Mouse (Mus musculus) midbrain, embryonic 10.5 days (tissue): ENCODE results near the gene Actn4. TPM values are rescaled to one million over a fixed set of nuclear protein-coding genes. Genes with fewer than 3 reads are reported as not detected.
A peak's percentile ranks its signal among the peaks of the same experiment; 100 is the strongest.
"Not testable (repeated sequence)": the region's sequence is repeated elsewhere in the genome, so short reads cannot be mapped to it uniquely, and the experiment has no call there.

Experiments used
- DNase-seq: peaks from one replicate; pipeline ENCODE4 v3.0.0-alpha.2; 2017; ENCODE audit warnings: low spot score
- H3K27ac ChIP-seq: fragments of 300-500 bp; sonication (generic); replicated peaks from 2 replicates; pipeline ENCODE4 v1.5.1; 2016; ENCODE audit warnings: mild to moderate bottlenecking
- H3K27me3 ChIP-seq: fragments of 300-500 bp; sonication (generic); 2 replicates; pipeline ENCODE4 v1.6.1; 2016; ENCODE audit warnings: low read depth, mild to moderate bottlenecking; ENCODE audit not compliant: poor library complexity, severe bottlenecking
- H3K36me3 ChIP-seq: fragments of 300-500 bp; sonication (generic); 2 replicates; pipeline ENCODE4 v1.6.1; 2016; ENCODE audit warnings: mild to moderate bottlenecking, moderate library complexity
- H3K4me1 ChIP-seq: fragments of 300-500 bp; sonication (generic); 2 replicates; pipeline ENCODE4 v1.6.1; 2016
- H3K4me3 ChIP-seq: fragments of 300-500 bp; sonication (generic); 2 replicates; pipeline ENCODE4 v1.5.1; 2016; ENCODE audit warnings: mild to moderate bottlenecking, moderate library complexity
- H3K9me3 ChIP-seq: fragments of 300-500 bp; sonication (generic); replicated peaks from 2 replicates; pipeline ENCODE4 v1.6.1; 2016; ENCODE audit warnings: mild to moderate bottlenecking
- WGBS: fragments of 180-500 bp; shearing (Covaris S2); methylation state at CpG from one replicate; pipeline ENCODE4 v1.1.7; 2016; 5-methylcytosine and 5-hydroxymethylcytosine counted together
- polyA plus RNA-seq: library from polyadenylated mRNA; unstranded; fragments of >200 nt; fragmentation: Nextera tagmentation; extraction: Ambion mirVana; gene quantifications from 2 replicates; pipeline ENCODE4 v1.2.1, GENCODE M21; 2016

The Actn4 gene
- polyA plus RNA-seq, 1 experiment from 2014 or later: 239 TPM

DNA sequence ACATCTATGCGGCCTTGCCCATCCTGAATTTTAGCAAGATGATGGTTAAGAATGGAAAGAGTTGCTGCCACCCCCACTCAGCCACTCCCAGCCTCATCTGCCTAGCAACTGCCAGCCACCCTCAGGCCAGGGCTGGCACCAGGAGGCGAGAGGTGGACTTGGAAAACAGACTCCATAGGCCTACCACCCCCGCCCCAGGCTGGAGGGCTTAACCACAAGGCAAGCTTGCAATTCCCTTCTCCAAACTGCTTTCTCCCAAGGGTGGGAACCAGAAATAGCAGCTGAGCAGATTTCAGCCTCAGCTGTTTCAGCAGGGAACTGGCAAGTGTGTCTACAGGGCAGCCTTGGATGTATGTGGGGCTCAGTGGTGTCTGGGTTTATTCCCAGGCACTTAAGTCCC is 59.3 kb downstream of the Actn4 start:
- H3K27ac ChIP-seq: no peak overlapping the region
- no peaks in the 10 kb centered on the region for H3K4me1 ChIP-seq
- H3K9me3 ChIP-seq: no peaks in the 10 kb centered on the region
- 96% methylated on average over 3 of the region's 3 CpGs for WGBS
- H3K27me3 ChIP-seq: no peaks in the 10 kb centered on the region
- H3K4me3 ChIP-seq: no peak overlapping the region
- peaks cover 100% of the 10 kb centered on the region for H3K36me3 ChIP-seq
- DNase-seq: no peak

DNA sequence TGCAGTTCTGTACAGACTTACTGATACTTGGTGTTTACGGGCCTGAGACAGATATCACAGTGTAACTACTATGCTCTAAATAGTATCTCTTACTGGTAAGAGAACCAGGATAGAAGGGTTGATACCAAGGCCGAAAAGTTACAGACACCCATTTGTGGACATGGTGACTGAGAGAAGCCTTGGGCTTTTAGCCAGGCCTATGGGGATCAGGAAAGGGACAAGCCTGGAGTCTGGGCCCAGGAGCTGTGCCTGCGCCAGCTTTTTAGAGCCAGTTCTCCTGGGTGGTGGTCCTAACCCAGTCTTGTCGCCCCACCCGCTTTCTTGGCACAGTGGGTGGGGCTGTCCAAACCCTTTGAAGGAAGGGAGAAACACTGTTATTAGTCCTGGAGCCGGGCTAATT is 60.0 kb downstream of the Actn4 start:
- Histone ChIP-seq H3K27ac (no peak overlapping the region), H3K4me1 (no peaks in the 10 kb centered on the region), H3K4me3 (no peak overlapping the region), H3K27me3 (no peaks in the 10 kb centered on the region), H3K9me3 (no peaks in the 10 kb centered on the region), H3K36me3 (peaks cover 100% of the 10 kb centered on the region)
- DNase-seq: no peak
- 93% methylated on average over 6 of the region's 6 CpGs for WGBS

DNA sequence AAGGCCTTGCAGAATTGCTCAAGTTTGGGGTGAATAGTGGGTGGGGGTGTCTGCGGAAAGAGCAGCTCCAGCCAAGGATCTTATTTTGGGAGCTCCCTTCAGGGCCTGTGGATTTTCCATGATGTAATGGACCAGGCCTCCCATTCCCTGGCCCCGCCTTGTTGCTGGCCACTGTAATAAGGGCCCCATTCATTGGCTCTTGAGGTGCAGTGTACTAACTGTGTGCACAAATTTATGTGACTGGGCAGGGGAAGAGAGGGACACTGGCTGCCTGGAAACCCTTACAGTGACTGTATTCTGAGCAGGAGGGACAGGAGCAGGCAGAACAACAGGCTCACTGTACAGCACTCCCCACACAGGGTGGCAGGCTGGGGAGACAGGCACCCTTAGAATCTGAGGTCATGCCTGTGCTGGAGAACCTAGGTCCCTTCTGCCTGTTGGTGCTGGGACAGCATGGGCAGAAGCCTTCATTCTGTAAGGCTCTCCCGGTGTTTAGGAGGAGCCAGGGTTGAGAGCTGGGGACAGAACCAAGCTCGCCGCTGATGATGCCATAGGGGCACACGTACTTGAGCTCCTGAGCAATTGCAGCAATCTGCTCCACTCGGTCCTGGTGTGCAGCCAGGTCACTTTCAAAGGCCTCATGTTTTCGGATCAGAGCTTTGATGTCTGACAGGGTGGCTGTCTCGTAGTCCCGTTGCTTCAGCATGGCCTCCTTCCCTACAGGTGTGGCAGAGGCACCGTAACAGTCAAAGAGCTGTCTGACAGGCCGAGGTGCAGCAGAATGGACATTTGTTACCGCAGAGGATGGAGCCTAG is 60.6 kb downstream of the Actn4 start:
- DNase-seq: no peak
- H3K36me3 ChIP-seq: peaks cover 100% of the 10 kb centered on the region
- H3K9me3 ChIP-seq: no peaks in the 10 kb centered on the region
- H3K27ac ChIP-seq: no peak overlapping the region
- no peaks in the 10 kb centered on the region for H3K27me3 ChIP-seq
- H3K4me1 ChIP-seq: no peaks in the 10 kb centered on the region
- no peak overlapping the region for H3K4me3 ChIP-seq
- 91% methylated on average over 13 of the region's 13 CpGs for WGBS

DNA sequence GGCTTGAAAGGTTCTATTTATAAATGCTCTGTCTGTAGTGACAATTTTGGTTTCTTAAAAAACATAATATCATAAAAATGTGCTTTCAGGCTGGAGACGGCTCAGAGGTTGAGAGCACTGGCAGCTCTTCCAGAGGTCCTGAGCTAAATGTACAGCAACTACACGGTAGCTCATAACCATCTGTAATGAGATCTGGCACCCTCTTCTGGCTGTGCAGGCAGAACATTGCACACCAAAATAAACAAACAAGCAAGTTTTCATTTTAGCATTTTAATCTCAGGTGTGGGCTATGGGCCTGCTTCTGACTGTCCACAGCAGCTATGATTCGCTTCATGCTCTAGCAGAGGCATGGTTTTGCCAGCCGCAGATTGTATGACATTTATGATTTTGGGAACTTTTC is 62.2 kb downstream of the Actn4 start:
- Histone ChIP-seq H3K27me3 (no peaks in the 10 kb centered on the region), H3K4me1 (peaks cover 5% of the 10 kb centered on the region; the same call in 1 of the 2 replicates), H3K4me3 (no peak overlapping the region), H3K36me3 (peaks cover 100% of the 10 kb centered on the region), H3K27ac (no peak overlapping the region), H3K9me3 (no peaks in the 10 kb centered on the region)
- 95% methylated on average over 4 of the region's 4 CpGs for WGBS
- no peak for DNase-seq

DNA sequence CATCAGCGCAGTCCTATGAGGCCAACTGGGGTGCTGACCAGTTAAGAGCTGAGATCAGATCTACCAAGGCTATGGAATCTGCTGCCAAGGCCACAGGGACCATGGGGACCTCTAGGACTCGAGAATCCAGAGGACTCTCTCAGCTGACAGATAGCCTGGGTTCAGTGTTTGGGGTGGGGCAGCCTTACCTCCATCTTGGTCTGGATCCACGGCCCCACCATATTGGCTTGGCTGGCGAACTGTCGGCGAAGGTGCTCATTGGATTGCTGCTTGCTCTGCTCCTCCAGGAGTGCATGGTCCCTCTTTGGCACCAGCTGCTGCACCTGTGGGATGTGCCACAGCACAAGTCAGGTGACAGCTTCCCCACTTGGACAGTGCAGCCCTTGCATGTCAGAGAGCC is 64.5 kb downstream of the Actn4 start:
- Histone ChIP-seq H3K4me3 (no peak overlapping the region), H3K9me3 (no peaks in the 10 kb centered on the region), H3K36me3 (peaks cover 99% of the 10 kb centered on the region), H3K27ac (no peak overlapping the region), H3K4me1 (peaks cover 17% of the 10 kb centered on the region), H3K27me3 (no peaks in the 10 kb centered on the region)
- no peak for DNase-seq
- 96% methylated on average over 6 of the region's 6 CpGs for WGBS

DNA sequence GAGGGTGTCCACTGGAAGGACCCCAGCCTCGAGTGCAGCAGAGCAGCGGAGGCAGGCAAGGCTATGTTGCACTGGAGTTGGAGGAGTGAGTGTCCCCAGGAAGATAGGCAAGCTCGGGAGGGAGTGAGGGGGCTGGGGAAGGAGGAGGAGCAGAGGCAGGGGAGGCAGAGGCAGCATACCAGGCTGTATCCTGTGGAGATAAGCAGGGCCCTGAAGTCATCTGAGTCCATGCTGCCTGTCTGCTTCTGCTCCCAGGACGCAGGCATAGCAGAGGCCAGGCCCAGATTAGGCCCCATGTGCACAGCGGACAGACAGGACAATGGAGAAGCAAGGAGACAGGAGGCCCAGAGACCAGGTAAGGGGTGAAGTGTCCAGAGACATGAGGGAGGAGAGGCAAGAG is 67.2 kb downstream of the Actn4 start:
- Histone ChIP-seq H3K9me3 (no peaks in the 10 kb centered on the region), H3K27me3 (peaks cover 13% of the 10 kb centered on the region), H3K36me3 (peaks cover 95% of the 10 kb centered on the region), H3K4me1 (peaks cover 17% of the 10 kb centered on the region), H3K27ac (peak overlapping the region; percentile 39), H3K4me3 (no peak overlapping the region)
- DNase-seq: no peak
- WGBS: 46% methylated on average over 5 of the region's 5 CpGs

DNA sequence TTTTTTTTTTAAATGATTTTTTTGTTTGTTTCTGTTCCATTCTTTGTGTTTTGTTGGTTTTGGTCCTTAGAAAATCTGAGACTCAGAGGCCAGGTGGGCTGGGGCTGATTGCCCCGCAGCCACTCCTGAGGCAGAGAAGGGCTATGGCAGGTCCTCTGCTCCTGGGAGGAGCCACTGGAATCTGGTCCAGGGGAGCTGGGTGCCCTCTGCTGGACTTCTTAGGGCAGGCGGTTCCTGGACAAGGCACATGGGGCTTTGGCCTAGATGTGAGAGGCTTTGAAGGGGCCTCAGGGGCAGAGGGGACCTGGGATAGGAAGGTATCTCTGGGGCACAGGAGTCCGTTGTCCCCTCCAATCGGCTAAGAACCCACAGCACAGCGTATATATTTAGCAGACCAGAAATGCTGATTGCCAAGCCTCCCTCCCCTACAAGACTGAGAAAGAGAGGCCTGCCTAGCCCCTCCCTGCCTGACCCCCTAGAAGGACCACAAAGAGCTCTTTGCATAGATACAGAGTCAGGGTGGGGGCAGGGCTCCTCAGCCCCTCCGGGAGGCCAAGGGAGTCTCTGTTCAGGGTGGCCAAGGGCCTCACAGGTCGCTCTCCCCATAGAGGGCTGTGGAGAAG is 68.4 kb downstream of the Actn4 start:
- WGBS: 53% methylated on average over 7 of the region's 7 CpGs
- no peak overlapping the region for H3K4me3 ChIP-seq
- no peaks in the 10 kb centered on the region for H3K9me3 ChIP-seq
- H3K36me3 ChIP-seq: peaks cover 83% of the 10 kb centered on the region
- peak; percentile 60 for DNase-seq
- H3K27ac ChIP-seq: peak overlapping the region; percentile 59; the same call in 1 of the 2 replicates
- H3K4me1 ChIP-seq: peaks cover 21% of the 10 kb centered on the region
- H3K27me3 ChIP-seq: peaks cover 25% of the 10 kb centered on the region

DNA sequence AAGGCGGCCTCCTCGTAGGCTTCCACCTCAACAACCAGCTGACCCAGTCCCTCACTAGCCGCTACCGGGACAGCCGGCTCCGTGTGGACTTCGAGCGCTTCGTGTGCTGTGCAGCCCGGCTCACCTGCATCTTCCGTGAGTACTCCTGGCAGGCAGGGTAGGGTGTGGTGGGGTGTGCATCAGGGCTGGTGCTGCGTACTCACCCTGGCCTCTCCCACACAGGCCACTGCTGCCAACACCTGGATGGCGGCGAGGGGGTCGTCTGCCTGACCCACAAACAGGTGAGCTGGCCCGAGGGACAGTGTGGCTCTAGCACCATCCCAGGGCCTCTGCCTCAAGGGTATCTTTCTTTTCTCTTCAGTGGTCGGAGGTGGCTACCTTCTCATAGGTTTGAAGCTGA is 69.5 kb downstream of the Actn4 start:
- 95% methylated on average over 17 of the region's 17 CpGs for WGBS
- Histone ChIP-seq H3K9me3 (no peaks in the 10 kb centered on the region), H3K36me3 (peaks cover 71% of the 10 kb centered on the region), H3K4me3 (no peak overlapping the region), H3K27ac (no peak overlapping the region), H3K4me1 (peaks cover 28% of the 10 kb centered on the region), H3K27me3 (peaks cover 37% of the 10 kb centered on the region)
- DNase-seq: no peak

DNA sequence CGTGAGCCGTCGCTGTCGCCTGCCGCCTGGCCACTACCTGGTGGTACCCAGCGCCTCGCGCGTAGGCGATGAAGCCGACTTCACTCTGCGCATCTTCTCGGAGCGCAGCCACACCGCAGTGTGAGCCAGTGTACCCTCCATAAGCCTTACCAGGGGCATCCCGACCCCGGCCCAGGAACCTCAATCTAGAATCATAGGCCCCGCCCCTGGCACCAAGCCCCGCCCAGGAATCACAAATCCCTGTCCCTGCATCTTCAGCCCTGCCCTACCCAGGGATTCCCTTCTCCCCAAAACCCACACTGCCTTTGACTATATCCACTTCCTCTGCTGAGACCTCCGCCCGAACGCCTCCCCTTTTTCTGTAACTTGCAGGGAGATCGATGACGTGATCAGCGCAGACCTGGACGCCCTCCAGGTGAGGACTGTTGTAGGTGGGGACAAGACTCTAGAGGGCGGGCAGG is 73.4 kb downstream of the Actn4 start:
- no peaks in the 10 kb centered on the region for H3K9me3 ChIP-seq
- WGBS: 3% methylated on average over 27 of the region's 27 CpGs

DNA sequence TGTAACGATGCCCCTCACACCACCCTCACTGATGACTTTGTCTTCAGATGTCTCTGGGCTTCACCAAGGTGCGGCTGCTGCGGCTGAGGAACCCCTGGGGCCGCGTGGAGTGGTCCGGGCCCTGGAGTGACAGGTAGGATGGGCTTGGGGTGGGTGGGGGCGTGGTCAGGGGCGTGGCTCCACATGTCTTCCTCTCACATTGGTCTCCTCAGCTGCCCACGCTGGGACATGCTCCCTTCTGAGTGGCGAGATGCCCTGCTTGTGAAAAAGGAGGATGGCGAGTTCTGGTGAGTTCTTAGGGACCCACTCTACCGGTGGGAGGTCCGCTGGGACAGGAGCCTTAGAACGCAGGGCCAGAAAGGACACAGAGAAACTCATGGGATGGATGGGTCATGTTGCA is 75.7 kb downstream of the Actn4 start:
- H3K9me3 ChIP-seq: no peaks in the 10 kb centered on the region
- WGBS: 30% methylated on average over 14 of the region's 14 CpGs
- no peak for DNase-seq
- peaks cover 11% of the 10 kb centered on the region for H3K36me3 ChIP-seq
- H3K27me3 ChIP-seq: peaks cover 57% of the 10 kb centered on the region
- peaks cover 17% of the 10 kb centered on the region for H3K4me1 ChIP-seq
- H3K27ac ChIP-seq: no peak overlapping the region
- H3K4me3 ChIP-seq: no peak overlapping the region

More for the DNA sequence above, 73.4 kb downstream of the Actn4 start:
- Histone ChIP-seq H3K4me3 (peak overlapping the region; percentile 45), H3K27ac (no peak overlapping the region), H3K4me1 (peaks cover 12% of the 10 kb centered on the region), H3K27me3 (peaks cover 57% of the 10 kb centered on the region), H3K36me3 (peaks cover 32% of the 10 kb centered on the region)
- DNase-seq: no peak

DNA sequence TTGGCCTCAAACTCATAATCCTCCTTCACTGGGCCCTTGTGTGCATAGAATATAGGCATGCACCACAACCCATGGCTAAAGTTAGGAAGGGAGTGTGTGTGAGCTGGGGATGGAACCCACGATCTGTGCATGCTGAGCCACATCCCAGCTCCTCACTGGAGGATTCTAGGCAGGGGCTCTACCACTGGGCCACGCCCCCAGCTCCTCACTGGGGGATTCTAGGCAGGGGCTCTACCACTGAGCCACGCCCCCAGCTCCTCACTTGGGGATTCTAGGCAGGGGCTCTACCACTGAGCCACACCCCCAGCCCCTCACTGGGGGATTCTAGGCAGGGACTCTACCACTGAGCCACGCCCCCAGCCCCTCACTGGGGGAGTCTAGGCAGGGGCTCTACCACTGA is 78.4 kb downstream of the Actn4 start:
- DNase-seq, H3K36me3 ChIP-seq, H3K27ac ChIP-seq, H3K4me3 ChIP-seq, H3K9me3 ChIP-seq: not testable (repeated sequence)
- 94% methylated on average over 4 of the region's 4 CpGs for WGBS
- H3K27me3 ChIP-seq: peaks cover 31% of the 10 kb centered on the region
- H3K4me1 ChIP-seq: peaks cover 17% of the 10 kb centered on the region

DNA sequence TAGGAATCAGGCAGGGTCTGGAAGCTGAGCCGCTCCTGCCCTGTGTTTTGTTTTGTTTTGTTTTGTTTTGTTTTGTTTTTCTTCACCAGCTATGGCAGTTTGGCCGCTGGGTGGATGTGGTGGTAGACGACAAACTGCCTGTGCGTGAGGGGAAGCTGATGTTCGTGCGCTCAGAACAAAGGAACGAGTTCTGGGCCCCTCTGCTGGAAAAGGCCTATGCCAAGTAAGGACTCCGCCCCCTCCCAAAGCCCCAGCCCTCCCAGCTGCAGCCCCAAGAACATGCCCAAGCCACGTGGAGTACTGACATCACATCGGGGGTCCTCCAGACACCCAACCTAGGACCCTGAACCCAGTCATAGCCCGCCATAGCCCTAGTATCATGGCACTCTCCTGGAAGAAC is 79.1 kb downstream of the Actn4 start:
- Histone ChIP-seq H3K4me3 (no peak overlapping the region), H3K9me3 (no peaks in the 10 kb centered on the region), H3K36me3 (no peaks in the 10 kb centered on the region), H3K27me3 (peaks cover 25% of the 10 kb centered on the region), H3K4me1 (peaks cover 11% of the 10 kb centered on the region), H3K27ac (no peak overlapping the region)
- 80% methylated on average over 11 of the region's 11 CpGs for WGBS
- no peak for DNase-seq

DNA sequence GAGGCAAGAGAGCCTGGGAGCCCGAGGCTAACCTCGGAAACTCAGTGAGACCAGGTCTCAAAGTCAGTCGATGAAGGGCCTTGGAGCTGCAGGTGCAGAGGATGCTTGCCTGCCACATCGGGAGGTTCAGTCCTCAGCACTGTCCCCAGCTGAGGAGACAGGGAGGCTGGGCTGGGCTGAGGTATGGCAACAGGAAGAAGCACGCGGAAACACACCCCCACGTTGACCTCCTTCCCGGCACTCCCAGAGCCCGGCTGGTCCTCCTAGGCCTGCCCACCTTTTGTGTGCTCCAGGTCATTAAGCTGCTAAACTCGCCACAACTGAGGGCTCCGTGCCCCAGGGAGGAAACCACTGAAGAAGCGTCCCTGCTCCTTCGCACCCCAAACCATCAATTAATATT is 80.9 kb downstream of the Actn4 start, which contains the start of gene Capn12:
Capn12 (plus strand) TSS at position 224 of the 400 bp plus-strand sequence.
- Histone ChIP-seq H3K27me3 (peaks cover 6% of the 10 kb centered on the region), H3K27ac (peak within 1 kb of the TSS; percentile 28; the same call in 1 of the 2 replicates), H3K9me3 (no peaks in the 10 kb centered on the region), H3K4me3 (0 out of 2 replicates have a peak within 1 kb of the TSS, but pooled peaks have one; percentile 1), H3K36me3 (no peaks in the 10 kb centered on the region), H3K4me1 (peaks cover 11% of the 10 kb centered on the region)
- DNase-seq: no peak
- WGBS: 43% methylated on average over 13 of the region's 13 CpGs
